Mouse (Mus musculus) lung, postnatal 0 days (tissue): Measurements from ENCODE around the gene Tnfsf13b. TPM values are rescaled to one million over a fixed set of nuclear protein-coding genes. Genes with fewer than 3 reads are reported as not detected.

Experiments used
- ATAC-seq: fragments of 200-750 bp; cut with Nextera tagmentation; 2 replicates; pipeline ENCODE4 v1.8.0; 2017; ENCODE audit warnings: moderate library complexity
- DNase-seq: peaks from one replicate; pipeline ENCODE4 v3.0.0-alpha.2; 2016; ENCODE audit warnings: low spot score
- H3K27ac ChIP-seq: fragments of 300-500 bp; sonication (generic); 2 replicates; pipeline ENCODE4 v1.5.1; 2014; ENCODE audit warnings: antibody characterized with exemption, mild to moderate bottlenecking, low read length, mixed read lengths
- H3K27me3 ChIP-seq: fragments of 300-500 bp; sonication (generic); replicated peaks from 2 replicates; pipeline ENCODE4 v1.6.1; 2014; ENCODE audit warnings: low read length, mixed read lengths; ENCODE audit not compliant: insufficient read depth
- H3K36me3 ChIP-seq: fragments of 300-500 bp; sonication (generic); 2 replicates; pipeline ENCODE4 v1.6.1; 2014; ENCODE audit warnings: low read length, mixed read lengths; ENCODE audit not compliant: insufficient read depth
- H3K4me1 ChIP-seq: fragments of 300-500 bp; sonication (generic); 2 replicates; pipeline ENCODE4 v1.6.1; 2014; ENCODE audit warnings: antibody characterized with exemption, low read depth, low read length, mixed read lengths; ENCODE audit not compliant: insufficient read depth
- H3K4me2 ChIP-seq: fragments of 300-500 bp; sonication (generic); replicated peaks from 2 replicates; pipeline ENCODE4 v1.6.1; 2014; ENCODE audit warnings: low read depth, mild to moderate bottlenecking, low read length, moderate library complexity, mixed read lengths
- H3K4me3 ChIP-seq: fragments of 300-500 bp; sonication (generic); 2 replicates; pipeline ENCODE4 v1.5.1; 2014; ENCODE audit warnings: low read depth, low read length
- H3K9ac ChIP-seq: fragments of 300-500 bp; sonication (generic); replicated peaks from 2 replicates; pipeline ENCODE4 v1.6.1; 2014; ENCODE audit warnings: low read depth, mild to moderate bottlenecking
- H3K9me3 ChIP-seq: fragments of 300-500 bp; sonication (generic); 2 replicates; pipeline ENCODE4 v1.6.1; 2016; ENCODE audit warnings: low read length, mixed read lengths
- CTCF ChIP-seq: IDR thresholded peaks from 2 replicates; pipeline ENCODE4 v1.5.1; 2016; ENCODE audit warnings: antibody characterized with exemption, mild to moderate bottlenecking
- EP300 ChIP-seq: IDR thresholded peaks from 2 replicates; pipeline ENCODE4 v1.6.1; 2016; ENCODE audit warnings: antibody characterized with exemption, mild to moderate bottlenecking, control low read depth
- WGBS: fragments of 180-500 bp; shearing (Covaris S2); extraction: QIAGEN DNeasy Blood & Tissue Kit; methylation state at CpG from one replicate; pipeline ENCODE4 v1.1.7; 2014; 5-methylcytosine and 5-hydroxymethylcytosine counted together
- polyA plus RNA-seq: library from polyadenylated mRNA; unstranded; fragments of >200 nt; fragmentation: Nextera tagmentation; extraction: Ambion mirVana; gene quantifications from 2 replicates; pipeline ENCODE4 v1.2.1, GENCODE M21; 2015

The Tnfsf13b gene
- polyA plus RNA-seq, 1 experiment from 2014 or later = 1.3 TPM

DNA sequence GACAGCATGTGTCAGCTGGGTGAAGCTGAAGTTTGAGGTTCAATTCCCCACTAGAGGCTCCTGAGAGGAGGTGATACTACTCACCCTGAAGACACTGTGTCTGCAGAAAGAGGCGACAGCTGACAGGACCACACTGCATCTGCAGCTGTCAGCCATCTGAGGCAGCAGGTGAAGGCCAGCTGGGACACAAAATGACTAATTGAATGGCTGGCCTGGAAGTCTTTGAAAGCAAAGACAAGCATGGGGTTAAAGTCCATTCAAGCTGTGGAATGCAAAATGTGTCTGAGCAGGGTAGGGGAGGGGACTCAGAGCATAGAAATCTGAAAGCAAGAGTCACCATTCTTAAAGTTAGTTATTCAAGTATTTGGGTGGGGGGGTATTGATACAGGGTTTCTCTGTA, 54.7 kb downstream of the Tnfsf13b start:
- Histone ChIP-seq H3K4me3 (no peak overlapping the region), H3K36me3 (no peaks in the 10 kb centered on the region), H3K4me1 (no peaks in the 10 kb centered on the region), H3K27ac (no peak overlapping the region), H3K27me3 (no peaks in the 10 kb centered on the region), H3K4me2 (no peak overlapping the region), H3K9me3 (no peaks in the 10 kb centered on the region), H3K9ac (no peak overlapping the region)
- WGBS = 41% methylated on average over 1 of the region's 1 CpGs
- ATAC-seq (no peak), DNase-seq (no peak)
- TF ChIP-seq CTCF = no peak

DNA sequence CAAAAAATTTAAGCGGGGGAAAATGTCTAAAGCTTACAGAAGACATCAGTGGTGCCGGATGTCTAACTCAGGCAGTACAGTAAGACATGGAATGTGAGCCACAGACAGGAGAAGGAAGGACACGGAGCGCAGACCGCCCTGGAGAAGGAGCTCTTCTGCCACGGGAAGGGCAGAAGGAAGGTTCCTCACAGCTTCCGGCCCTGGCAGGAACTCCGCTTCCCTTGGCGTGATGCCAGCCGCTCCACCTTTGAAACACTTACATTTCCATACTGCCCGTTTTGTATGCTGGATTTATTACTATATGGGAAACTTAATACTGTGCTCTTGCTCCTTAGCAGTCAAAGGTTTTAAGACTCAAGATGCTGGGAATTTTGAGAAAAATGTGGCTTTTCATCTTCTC, 60.6 kb downstream of the Tnfsf13b start:
- H3K27me3 ChIP-seq = no peaks in the 10 kb centered on the region
- no peak for DNase-seq
- 45% methylated on average over 11 of the region's 11 CpGs for WGBS
- H3K4me2 ChIP-seq = no peak overlapping the region
- no peak overlapping the region for H3K9ac ChIP-seq
- H3K36me3 ChIP-seq = no peaks in the 10 kb centered on the region
- H3K4me1 ChIP-seq = no peaks in the 10 kb centered on the region
- TF ChIP-seq CTCF (no peak), EP300 (no peak)
- H3K27ac ChIP-seq = no peak overlapping the region
- ATAC-seq = no peak
- no peak overlapping the region for H3K4me3 ChIP-seq
- no peaks in the 10 kb centered on the region for H3K9me3 ChIP-seq

DNA sequence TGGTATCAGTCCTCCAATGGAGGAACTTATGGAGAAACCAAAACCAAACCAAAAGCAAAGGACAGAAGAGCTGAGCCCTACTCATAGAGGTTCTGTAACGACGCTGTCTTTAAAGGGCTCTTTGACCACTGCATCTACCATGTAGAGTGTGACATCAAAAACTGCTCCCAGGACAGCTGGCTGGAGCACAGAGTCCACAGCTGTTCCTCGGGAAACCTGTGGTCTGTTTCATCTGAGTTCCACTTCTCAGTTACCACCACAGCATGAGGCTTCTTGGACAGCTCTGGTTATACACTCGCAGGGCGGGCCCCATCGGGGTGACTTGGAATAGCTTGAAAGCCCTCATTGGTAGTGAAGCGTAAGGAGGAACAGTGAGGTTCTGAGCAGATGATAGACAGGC, 61.5 kb downstream of the Tnfsf13b start:
- WGBS = 82% methylated on average over 7 of the region's 7 CpGs
- no peaks in the 10 kb centered on the region for H3K4me1 ChIP-seq
- H3K27me3 ChIP-seq = no peaks in the 10 kb centered on the region
- no peak for DNase-seq
- no peaks in the 10 kb centered on the region for H3K9me3 ChIP-seq
- no peak overlapping the region for H3K4me2 ChIP-seq
- TF ChIP-seq EP300 (no peak), CTCF (no peak)
- no peak for ATAC-seq
- no peak overlapping the region for H3K9ac ChIP-seq
- no peak overlapping the region for H3K4me3 ChIP-seq
- H3K36me3 ChIP-seq = no peaks in the 10 kb centered on the region
- H3K27ac ChIP-seq = no peak overlapping the region

DNA sequence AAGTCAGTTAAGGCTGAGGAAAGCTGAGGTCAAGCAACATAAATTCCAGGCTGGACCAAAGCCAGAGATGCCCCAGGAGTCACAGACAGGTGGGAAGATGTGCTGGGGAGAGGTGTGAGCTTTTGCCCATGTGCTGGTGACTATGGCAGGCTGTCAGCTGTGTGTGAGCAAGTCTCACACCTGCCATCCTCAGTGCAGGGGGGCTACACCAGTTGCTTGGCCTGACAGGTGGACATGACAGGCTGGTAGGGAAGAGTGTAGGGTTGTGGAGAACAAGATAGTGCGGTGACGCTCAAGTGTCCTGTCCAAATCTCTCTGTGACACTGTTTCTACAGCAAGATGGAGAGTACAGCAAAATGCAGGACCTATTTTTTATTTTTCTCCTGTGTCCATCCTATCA, 66.1 kb downstream of the Tnfsf13b start:
- H3K27me3 ChIP-seq = no peaks in the 10 kb centered on the region
- DNase-seq (no peak), ATAC-seq (no peak)
- TF ChIP-seq EP300 = no peak
- no peak for TF ChIP-seq CTCF
- 84% methylated on average over 2 of the region's 2 CpGs for WGBS
- no peak overlapping the region for H3K4me2 ChIP-seq
- no peak overlapping the region for H3K9ac ChIP-seq
- H3K27ac ChIP-seq = no peak overlapping the region
- H3K9me3 ChIP-seq = no peaks in the 10 kb centered on the region
- H3K36me3 ChIP-seq = no peaks in the 10 kb centered on the region
- no peak overlapping the region for H3K4me3 ChIP-seq
- H3K4me1 ChIP-seq = no peaks in the 10 kb centered on the region

Other genes starting within 250 kb of the Tnfsf13b start
- 0.11 and 0.13 TPM in 2 replicates for gene Fam155a, start 235.3 kb upstream of the Tnfsf13b start, polyA plus RNA-seq
- not detected in 2 replicates for gene Gm10217, start 142.2 kb upstream of the Tnfsf13b start, polyA plus RNA-seq
- 3.4 and 3.5 TPM in 2 replicates for gene Lig4, start 28.8 kb upstream of the Tnfsf13b start, polyA plus RNA-seq
- gene Abhd13, start 28.8 kb upstream of the Tnfsf13b start, polyA plus RNA-seq = 12.0 and 12.9 TPM in 2 replicates
- gene Myo16, start 147.4 kb downstream of the Tnfsf13b start, polyA plus RNA-seq = 0.17 and 0.40 TPM in 2 replicates